Mouse (Mus musculus) cerebellum, adult 18-20 months (tissue): Measurements from ENCODE around the gene Macrod1.

Experiments used
- DNase-seq, 2 experiments: peaks; one replicate each; pipeline ENCODE4 v3.0.0; 2021

Macrod1 gene

GRCm38 (mm10) chr19:7204898-7205297, 148.3 kb downstream of the Macrod1 start:
- DNase-seq: no peak

GRCm38 (mm10) chr19:7205326-7205725, 148.7 kb downstream of the Macrod1 start:
- DNase-seq: no peak

GRCm38 (mm10) chr19:7205753-7206736, 149.4 kb downstream of the Macrod1 start, which contains the start of gene Otub1:
TSS of gene Otub1 (minus strand) at chr19:7206316.
- peak; percentile 88 to 93 for DNase-seq

GRCm38 (mm10) chr19:7209907-7210646, 153.5 kb downstream of the Macrod1 start:
- DNase-seq: no peak

GRCm38 (mm10) chr19:7212216-7212615, 155.6 kb downstream of the Macrod1 start:
- no peak for DNase-seq

- no peak for DNase-seq
Measured at GRCm38 (mm10) chr19:7213010-7213409, 156.4 kb downstream of the Macrod1 start.

- DNase-seq: peak; percentile 56 to 60
Measured at GRCm38 (mm10) chr19:7214484-7214883, 157.9 kb downstream of the Macrod1 start.

- DNase-seq: peak; percentile 95 to 99
Measured at GRCm38 (mm10) chr19:7217162-7217925, 160.7 kb downstream of the Macrod1 start, which contains the start of gene Cox8a. TSS of gene Cox8a (minus strand) at chr19:7217616.

- no peak for DNase-seq
Measured at GRCm38 (mm10) chr19:7217926-7218267, 161.3 kb downstream of the Macrod1 start.

- DNase-seq: no peak
Measured at GRCm38 (mm10) chr19:7218753-7219152, 162.1 kb downstream of the Macrod1 start.

- no peak for DNase-seq
Measured at GRCm38 (mm10) chr19:7222196-7222595, 165.6 kb downstream of the Macrod1 start.

GRCm38 (mm10) chr19:7223488-7223887, 166.9 kb downstream of the Macrod1 start:
- no peak for DNase-seq

GRCm38 (mm10) chr19:7224253-7224652, 167.6 kb downstream of the Macrod1 start:
- no peak for DNase-seq

GRCm38 (mm10) chr19:7225096-7225690, 168.6 kb downstream of the Macrod1 start:
- no peak for DNase-seq

- DNase-seq: no peak
Measured at GRCm38 (mm10) chr19:7226511-7226914, 169.9 kb downstream of the Macrod1 start.

GRCm38 (mm10) chr19:7234537-7235221, 178.1 kb downstream of the Macrod1 start:
- peak; percentile 79 to 84 for DNase-seq

GRCm38 (mm10) chr19:7235461-7235860, 178.9 kb downstream of the Macrod1 start:
- no peak for DNase-seq

GRCm38 (mm10) chr19:7236011-7236410, 179.4 kb downstream of the Macrod1 start:
- DNase-seq: no peak

- no peak for DNase-seq
Measured at GRCm38 (mm10) chr19:7236742-7237141, 180.1 kb downstream of the Macrod1 start.

- no peak for DNase-seq
Measured at GRCm38 (mm10) chr19:7239574-7239973, 183.0 kb downstream of the Macrod1 start.

GRCm38 (mm10) chr19:7240291-7240690, 183.7 kb downstream of the Macrod1 start:
- peak in 1 of 2 experiments; percentile 41 for DNase-seq
